Mouse (Mus musculus): Measurements from ENCODE around the gene Col27a1. TPM values are rescaled to one million over a fixed set of nuclear protein-coding genes. Genes with fewer than 3 reads are reported as not detected.

The Col27a1 gene
- total and polyA plus RNA-seq, 2 experiments from 2014 or later: 1.4 to 9.5 TPM

- Histone ChIP-seq H3K27ac (no peak overlapping the region), H3K4me3 (ENCODE audit: low read length) (no peak overlapping the region), H3K9ac (replicated peaks; ENCODE audit: low read length) (no peak overlapping the region), H3K36me3 (ENCODE audit: insufficient read depth, low read length) (no peaks in the 10 kb centered on the region), H3K4me2 (ENCODE audit: low read depth, low read length) (no peak overlapping the region), H3K27me3 (ENCODE audit: insufficient read depth, low read length) (peaks cover 3% of the 10 kb centered on the region; the same call in 1 of the 2 replicates), H3K9me3 (ENCODE audit: low read length) (no peaks in the 10 kb centered on the region), H3K4me1 (ENCODE audit: insufficient read depth, low read length) (peaks cover 4% of the 10 kb centered on the region; the same call in 1 of the 2 replicates)
- ATAC-seq (no peak), DNase-seq (ENCODE audit: low spot score) (no peak)
- WGBS: 61% methylated on average over 15 of the region's 15 CpGs
- no peak for TF ChIP-seq CTCF (IDR thresholded peaks at IDR 0.05; ENCODE audit: low read depth)
These were observed 7.5 kb downstream of the Col27a1 start for GRCm38 (mm10) chr4:63221096-63221958.

GRCm38 (mm10) chr4:63222246-63222645 is 8.4 kb downstream of the Col27a1 start:
- no peaks in the 10 kb centered on the region for H3K9me3 ChIP-seq (ENCODE audit: low read length)
- no peak for DNase-seq (ENCODE audit: low spot score)
- H3K9ac ChIP-seq (replicated peaks; ENCODE audit: low read length): no peak overlapping the region
- H3K4me3 ChIP-seq (ENCODE audit: low read length): no peak overlapping the region
- TF ChIP-seq CTCF (IDR thresholded peaks at IDR 0.05; ENCODE audit: low read depth): no peak
- no peak overlapping the region for H3K27ac ChIP-seq
- no peak overlapping the region for H3K4me2 ChIP-seq (ENCODE audit: low read depth, low read length)
- H3K4me1 ChIP-seq (ENCODE audit: insufficient read depth, low read length): peaks cover 13% of the 10 kb centered on the region
- no peak for ATAC-seq
- 43% methylated on average over 8 of the region's 8 CpGs for WGBS
- H3K36me3 ChIP-seq (ENCODE audit: insufficient read depth, low read length): no peaks in the 10 kb centered on the region
- 0 out of 2 replicates have a peak, but pooled peaks cover 3% of the 10 kb centered on the region for H3K27me3 ChIP-seq (ENCODE audit: insufficient read depth, low read length)

GRCm38 (mm10) chr4:63225373-63225772 is 11.6 kb downstream of the Col27a1 start:
- Histone ChIP-seq H3K9me3 (ENCODE audit: low read length) (no peaks in the 10 kb centered on the region), H3K4me3 (ENCODE audit: low read length) (no peak overlapping the region), H3K4me2 (ENCODE audit: low read depth, low read length) (no peak overlapping the region), H3K27ac (no peak overlapping the region), H3K36me3 (ENCODE audit: insufficient read depth, low read length) (no peaks in the 10 kb centered on the region), H3K4me1 (ENCODE audit: insufficient read depth, low read length) (peaks cover 21% of the 10 kb centered on the region), H3K9ac (replicated peaks; ENCODE audit: low read length) (no peak overlapping the region), H3K27me3 (ENCODE audit: insufficient read depth, low read length) (0 out of 2 replicates have a peak, but pooled peaks cover 3% of the 10 kb centered on the region)
- no peak for ATAC-seq
- no peak for DNase-seq (ENCODE audit: low spot score)
- 59% methylated on average over 10 of the region's 10 CpGs for WGBS
- TF ChIP-seq CTCF (IDR thresholded peaks at IDR 0.05; ENCODE audit: low read depth): no peak

GRCm38 (mm10) chr4:63226164-63226882 is 12.5 kb downstream of the Col27a1 start:
- no peak for TF ChIP-seq CTCF (IDR thresholded peaks at IDR 0.05; ENCODE audit: low read depth)
- no peaks in the 10 kb centered on the region for H3K27me3 ChIP-seq (ENCODE audit: insufficient read depth, low read length)
- WGBS: 37% methylated on average over 8 of the region's 8 CpGs

GRCm38 (mm10) chr4:63226883-63227235 is 13.1 kb downstream of the Col27a1 start:
- DNase-seq (ENCODE audit: low spot score): no peak
- Histone ChIP-seq H3K27ac (no peak overlapping the region), H3K9ac (replicated peaks; ENCODE audit: low read length) (no peak overlapping the region), H3K4me3 (ENCODE audit: low read length) (no peak overlapping the region), H3K27me3 (ENCODE audit: insufficient read depth, low read length) (no peaks in the 10 kb centered on the region), H3K9me3 (ENCODE audit: low read length) (no peaks in the 10 kb centered on the region), H3K36me3 (ENCODE audit: insufficient read depth, low read length) (no peaks in the 10 kb centered on the region), H3K4me1 (ENCODE audit: insufficient read depth, low read length) (peaks cover 29% of the 10 kb centered on the region), H3K4me2 (ENCODE audit: low read depth, low read length) (no peak overlapping the region)
- 50% methylated on average over 6 of the region's 6 CpGs for WGBS
- ATAC-seq: no peak
- TF ChIP-seq CTCF (IDR thresholded peaks at IDR 0.05; ENCODE audit: low read depth): no peak

More at GRCm38 (mm10) chr4:63226164-63226882, 12.5 kb downstream of the Col27a1 start:
- peak; percentile 50 for ATAC-seq
- H3K9ac ChIP-seq (replicated peaks; ENCODE audit: low read length): no peak overlapping the region
- peak; percentile 81 for DNase-seq (ENCODE audit: low spot score)
- no peaks in the 10 kb centered on the region for H3K36me3 ChIP-seq (ENCODE audit: insufficient read depth, low read length)
- peaks cover 29% of the 10 kb centered on the region for H3K4me1 ChIP-seq (ENCODE audit: insufficient read depth, low read length)
- H3K27ac ChIP-seq: no peak overlapping the region
- no peak overlapping the region for H3K4me3 ChIP-seq (ENCODE audit: low read length)
- no peaks in the 10 kb centered on the region for H3K9me3 ChIP-seq (ENCODE audit: low read length)
- H3K4me2 ChIP-seq (ENCODE audit: low read depth, low read length): no peak overlapping the region

- WGBS: 47% methylated on average over 5 of the region's 5 CpGs
- no peaks in the 10 kb centered on the region for H3K36me3 ChIP-seq (ENCODE audit: insufficient read depth, low read length)
- H3K4me3 ChIP-seq (ENCODE audit: low read length): no peak overlapping the region
- ATAC-seq: peak; percentile 66
- no peak overlapping the region for H3K9ac ChIP-seq (replicated peaks; ENCODE audit: low read length)
- H3K4me2 ChIP-seq (ENCODE audit: low read depth, low read length): no peak overlapping the region
- H3K9me3 ChIP-seq (ENCODE audit: low read length): no peaks in the 10 kb centered on the region
- DNase-seq (ENCODE audit: low spot score): peak; percentile 49
- no peak for TF ChIP-seq CTCF (IDR thresholded peaks at IDR 0.05; ENCODE audit: low read depth)
- H3K4me1 ChIP-seq (ENCODE audit: insufficient read depth, low read length): peaks cover 32% of the 10 kb centered on the region
- no peak overlapping the region for H3K27ac ChIP-seq
- H3K27me3 ChIP-seq (ENCODE audit: insufficient read depth, low read length): no peaks in the 10 kb centered on the region
These were observed 15.1 kb downstream of the Col27a1 start for GRCm38 (mm10) chr4:63228943-63229342.
